Mouse (Mus musculus) kidney, adult 2 months (tissue): Measurements from ENCODE around the gene Map4k4.

Source experiments
- CTCF ChIP-seq: fragments of 200-500 bp; conservative IDR thresholded peaks from 2 replicates; pipeline ENCODE4 v1.5.1; 2011; ENCODE audit warnings: low read depth, mild to moderate bottlenecking, control low read depth, low read length, moderate library complexity, mixed read lengths; ENCODE audit not compliant: insufficient read depth, insufficient read length
- POLR2A ChIP-seq: fragments of 200-500 bp; IDR thresholded peaks from one replicate; pipeline ENCODE4 v1.6.1; 2011; ENCODE audit warnings: low read depth, low read length, control low read depth

DNA sequence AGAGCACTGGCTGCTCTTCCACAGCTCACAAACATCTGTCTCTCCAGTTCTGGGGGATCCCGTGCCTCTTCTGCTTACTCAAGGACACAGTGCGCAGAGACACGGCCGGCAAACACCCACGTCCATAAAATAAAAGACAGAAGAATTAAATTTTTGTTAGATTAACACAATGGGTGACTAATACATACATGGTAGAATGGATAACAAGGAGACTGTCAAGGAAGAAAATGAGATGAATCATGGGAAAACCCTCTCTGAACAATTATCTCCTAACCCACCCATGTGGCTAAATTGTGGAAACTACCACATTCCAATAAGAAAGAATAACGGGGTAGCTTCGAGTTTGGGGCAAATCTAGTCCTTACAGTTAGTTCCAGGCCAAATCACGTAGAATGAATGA lies 11.3 kb upstream of the Map4k4 start:
- TF ChIP-seq CTCF (no peak), POLR2A (no peak)
